12 mouse cellular contexts compared by ENCODE assay signal in the genomic region with DNA sequence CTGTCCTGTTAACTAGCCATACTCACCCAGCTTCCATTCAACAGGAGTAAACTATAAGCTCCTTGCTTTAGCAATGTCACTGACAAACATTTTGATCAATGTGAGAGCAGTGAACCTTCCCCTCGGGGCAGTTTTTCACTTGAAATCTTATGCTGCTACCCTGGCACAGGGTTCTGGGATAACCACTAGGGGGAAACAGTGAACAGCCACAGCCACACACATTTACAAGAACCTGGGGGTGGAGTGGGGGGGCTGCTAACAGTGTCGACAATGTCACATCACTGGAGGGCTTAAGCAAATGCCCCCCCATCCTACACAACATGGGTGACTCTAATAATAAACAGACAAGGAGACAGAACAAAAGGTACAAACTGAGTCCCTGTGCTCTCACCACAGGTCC. TPM values are rescaled to one million over a fixed set of nuclear protein-coding genes. Genes with fewer than 3 reads are reported as not detected.
A peak's percentile ranks its signal among the peaks of the same experiment; 100 is the strongest.
DNase-seq lines count a peak whose midpoint lies in the region; ATAC-seq and TF ChIP-seq lines count a peak whose summit lies in the region.
"Had no signal": no experiment of that assay in that cellular context is flagged by ENCODE, and none has a peak within 500 bp of the region (broad histone marks: within the 10 kb centered on the region; RNA-seq: fewer than 3 reads in every experiment).

No protein-coding gene starts in this region.

- WGBS in midbrain, postnatal 0 days, result 15% methylated on average over 2 of the region's 2 CpGs
- 41% methylated on average over 2 of the region's 2 CpGs for WGBS in midbrain, embryonic 10.5 days
- 29% methylated on average over 2 of the region's 2 CpGs for WGBS in small intestine, adult 2 months

- no peak overlapping the region for H3K27ac ChIP-seq in midbrain, postnatal 0 days (ENCODE audit: low read depth, low read length)
- no peak overlapping the region for H3K27ac ChIP-seq in midbrain, embryonic 10.5 days (replicated peaks)
- H3K27ac ChIP-seq in small intestine, adult 2 months (ENCODE audit: insufficient read depth, low read depth, low read length), result no peak overlapping the region
- H3K27ac ChIP-seq: embryonic facial prominence, embryonic 15.5 days; lung, embryonic 15.5 days had no signal

- H3K4me2 ChIP-seq in midbrain, postnatal 0 days (ENCODE audit: low read depth, low read length, poor library complexity, severe bottlenecking), result no peak overlapping the region
- H3K4me2 ChIP-seq: embryonic facial prominence, embryonic 15.5 days; heart, embryonic 12.5 days; lung, embryonic 15.5 days had no signal

- H3K27me3 ChIP-seq in midbrain, postnatal 0 days (ENCODE audit: insufficient read depth, low read length), result no peaks in the 10 kb centered on the region
- no peaks in the 10 kb centered on the region for H3K27me3 ChIP-seq in midbrain, embryonic 10.5 days (ENCODE audit: low read depth, poor library complexity, severe bottlenecking)
- H3K27me3 ChIP-seq in small intestine, adult 2 months (ENCODE audit: control insufficient read depth, insufficient read depth, low read length), result no peaks in the 10 kb centered on the region
- H3K27me3 ChIP-seq: embryonic facial prominence, embryonic 15.5 days; heart, embryonic 12.5 days had no signal

- no peaks in the 10 kb centered on the region for H3K36me3 ChIP-seq in midbrain, postnatal 0 days (ENCODE audit: insufficient read depth, low read length)
- H3K36me3 ChIP-seq in midbrain, embryonic 10.5 days, result no peaks in the 10 kb centered on the region
- H3K36me3 ChIP-seq in small intestine, adult 2 months (ENCODE audit: control insufficient read depth, insufficient read depth, low read length), result peaks cover 31% of the 10 kb centered on the region
- H3K36me3 ChIP-seq: embryonic facial prominence, embryonic 15.5 days; heart, embryonic 12.5 days; lung, embryonic 15.5 days had no signal

- H3K4me3 ChIP-seq in midbrain, postnatal 0 days (ENCODE audit: low read depth, low read length), result no peak overlapping the region
- H3K4me3 ChIP-seq in midbrain, embryonic 10.5 days, result no peak overlapping the region
- no peak overlapping the region for H3K4me3 ChIP-seq in small intestine, adult 2 months (ENCODE audit: low read depth, low read length)
- H3K4me3 ChIP-seq: embryonic facial prominence, embryonic 15.5 days; heart, embryonic 12.5 days; lung, embryonic 15.5 days had no signal

- H3K9ac ChIP-seq in midbrain, postnatal 0 days (replicated peaks; ENCODE audit: low read length, poor library complexity, severe bottlenecking), result no peak overlapping the region
- H3K9ac ChIP-seq: embryonic facial prominence, embryonic 15.5 days; heart, embryonic 12.5 days; lung, embryonic 15.5 days had no signal

- no peak for DNase-seq in cerebellum, postnatal 4 days (ENCODE audit: low spot score in 2 of 2)
- peak; percentile 21 for DNase-seq in kidney, adult 9 months
- DNase-seq in kidney, adult 11 months, result no peak
- DNase-seq in midbrain, postnatal 0 days (ENCODE audit: low spot score), result no peak
- no peak for DNase-seq in midbrain, embryonic 10.5 days (ENCODE audit: low spot score)
- DNase-seq in urinary bladder, postnatal 10 days (ENCODE audit: low spot score), result no peak
- DNase-seq: adrenal gland, adult 8-10 months had no signal

- H3K4me1 ChIP-seq in midbrain, postnatal 0 days (ENCODE audit: insufficient read depth, low read length), result no peaks in the 10 kb centered on the region
- H3K4me1 ChIP-seq in midbrain, embryonic 10.5 days, result peaks cover 4% of the 10 kb centered on the region; the same call in 1 of the 2 replicates
- H3K4me1 ChIP-seq in small intestine, adult 2 months (ENCODE audit: control insufficient read depth, insufficient read depth, insufficient read length, low read length), result no peaks in the 10 kb centered on the region
- H3K4me1 ChIP-seq: embryonic facial prominence, embryonic 15.5 days; lung, embryonic 15.5 days had no signal

- H3K9me3 ChIP-seq in midbrain, postnatal 0 days (ENCODE audit: low read length), result no peaks in the 10 kb centered on the region
- no peaks in the 10 kb centered on the region for H3K9me3 ChIP-seq in midbrain, embryonic 10.5 days (replicated peaks)
- H3K9me3 ChIP-seq: embryonic facial prominence, embryonic 15.5 days; heart, embryonic 12.5 days; lung, embryonic 15.5 days had no signal

- peak; percentile 68 for TF ChIP-seq CTCF in midbrain, postnatal 0 days (IDR thresholded peaks at IDR 0.05)
- TF ChIP-seq CTCF in small intestine, adult 2 months (IDR thresholded peaks at IDR 0.05; ENCODE audit: extremely low read depth, insufficient read length, insufficient replicate concordance, low read depth, low read length), result peak; percentile 49; the same call in 1 of the 2 replicates

- 0 out of 2 replicates have a peak, but pooled peaks have one; percentile 20 for ATAC-seq in cerebellum, adult (ENCODE audit: insufficient number of reproducible peaks, low FRiP score, low TSS enrichment)
- ATAC-seq in midbrain, postnatal 0 days (ENCODE audit: low FRiP score), result no peak

- no peak for TF ChIP-seq POLR2A in small intestine, adult 2 months (IDR thresholded peaks at IDR 0.05; ENCODE audit: low read depth, low read length)

RNA-seq across cellular contexts. Expression of a gene that starts 51.0 kb away (rescaled TPM):
- 6.2 and 12.8 TPM in 2 replicates for total RNA-seq in midbrain, postnatal 0 days (2014; rRNA removed)
- polyA plus RNA-seq in midbrain, postnatal 0 days (2015; fragmentation: Nextera tagmentation; extraction: Ambion mirVana), result 1.4 and 1.9 TPM in 2 replicates
- polyA plus RNA-seq in midbrain, embryonic 10.5 days (2016; fragmentation: Nextera tagmentation; extraction: Ambion mirVana), result 0.78 TPM in 2 replicates
- 8.9 and 15.2 TPM in 2 replicates for polyA plus RNA-seq in small intestine, adult 2 months (2012; rRNA removed)
